In the genomic region with DNA sequence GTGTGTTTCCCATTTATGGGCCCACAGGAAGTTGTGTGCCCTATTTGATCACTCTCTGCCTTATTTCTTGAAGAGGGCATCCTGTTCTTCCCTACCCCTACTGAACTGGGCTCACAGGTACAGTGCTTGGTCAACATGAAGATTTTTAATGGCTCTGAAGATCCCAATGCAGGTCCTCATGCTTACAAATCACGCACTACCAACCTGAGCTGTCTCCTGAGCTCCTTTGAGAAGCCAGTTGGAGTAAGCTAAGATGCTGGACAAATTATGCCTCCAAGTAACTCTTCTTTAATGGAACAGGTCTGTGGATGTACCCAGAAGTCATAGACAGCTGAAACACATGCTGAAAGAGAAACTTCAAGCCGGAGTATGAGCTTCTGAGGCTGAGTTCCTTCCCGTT, we compare ENCODE assay signal across 26 mouse cellular contexts.
"Had no signal": no experiment of that assay in that cellular context is flagged by ENCODE, and none has a peak within 500 bp of the region (broad histone marks: within the 10 kb centered on the region; RNA-seq: fewer than 3 reads in every experiment).

No protein-coding gene starts in this region.

- H3K36me3 ChIP-seq: embryonic facial prominence, embryonic 10.5 days; embryonic facial prominence, embryonic 12.5 days; embryonic facial prominence, embryonic 13.5 days; embryonic facial prominence, embryonic 15.5 days; forebrain, embryonic 10.5 days; forebrain, embryonic 12.5 days; forebrain, embryonic 15.5 days had no signal

- H3K4me1 ChIP-seq: embryonic facial prominence, embryonic 12.5 days; forebrain, embryonic 12.5 days had no signal

- H3K4me3 ChIP-seq: embryonic facial prominence, embryonic 10.5 days; embryonic facial prominence, embryonic 12.5 days; embryonic facial prominence, embryonic 13.5 days; embryonic facial prominence, embryonic 15.5 days; erythroblast, embryonic 14.5 days; forebrain, embryonic 10.5 days; forebrain, embryonic 12.5 days; forebrain, embryonic 13.5 days; forebrain, embryonic 15.5 days; gastrocnemius, adult 2 months; heart, adult 2 months had no signal

- H3K27ac ChIP-seq: embryonic facial prominence, embryonic 10.5 days; embryonic facial prominence, embryonic 12.5 days; embryonic facial prominence, embryonic 13.5 days; embryonic facial prominence, embryonic 15.5 days; forebrain, embryonic 10.5 days; forebrain, embryonic 12.5 days; forebrain, embryonic 13.5 days; forebrain, embryonic 15.5 days; gastrocnemius, adult 2 months; heart, adult 2 months had no signal

- H3K27me3 ChIP-seq: embryonic facial prominence, embryonic 12.5 days; embryonic facial prominence, embryonic 13.5 days; embryonic facial prominence, embryonic 15.5 days; forebrain, embryonic 12.5 days; forebrain, embryonic 13.5 days; forebrain, embryonic 15.5 days had no signal

- DNase-seq: cerebellum, adult 2 months; cerebellum, adult 8-10 months; cerebellum, adult 9-10 months; cerebellum, adult 9-11 months; cerebellum, postnatal 10 days; cerebellum, postnatal 14 days; cerebellum, postnatal 25 days; cerebellum, postnatal 36 days; embryo, embryonic 11 days; forebrain, postnatal 0 days; gastrocnemius, adult 2 months; gastrocnemius, postnatal 10 days; gastrocnemius, postnatal 14 days; gastrocnemius, postnatal 25 days; gastrocnemius, postnatal 36 days; heart, adult 18-20 months; heart, adult 2 months had no signal

- H3K9me3 ChIP-seq: embryonic facial prominence, embryonic 10.5 days; embryonic facial prominence, embryonic 12.5 days; embryonic facial prominence, embryonic 13.5 days; embryonic facial prominence, embryonic 15.5 days; forebrain, embryonic 10.5 days; forebrain, embryonic 12.5 days; forebrain, embryonic 13.5 days; forebrain, embryonic 15.5 days had no signal
